Mouse (Mus musculus): Measurements from ENCODE around the gene Ednra.

DNA sequence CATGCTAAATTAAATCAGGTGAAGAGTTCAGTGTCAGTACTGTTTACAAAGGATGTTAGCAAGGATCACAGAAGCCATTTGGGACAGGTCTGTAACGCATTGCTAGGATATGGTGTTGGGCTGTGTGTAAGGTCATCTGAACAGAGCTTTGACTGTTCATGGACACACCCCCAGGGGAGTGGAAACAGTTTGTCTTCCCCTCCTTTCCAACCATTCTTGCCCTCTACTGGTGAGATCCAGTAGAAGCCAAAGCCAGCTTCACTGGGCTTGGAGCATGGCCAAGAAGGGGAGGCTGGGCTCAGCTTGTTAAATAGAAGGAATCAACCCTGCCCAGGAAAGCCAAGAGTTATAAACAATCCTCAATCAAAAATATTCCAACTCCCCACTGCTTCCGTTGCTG lies 106.3 kb downstream of the Ednra start:
- TF ChIP-seq CTCF (conservative IDR thresholded peaks at IDR 0.05; ENCODE audit: insufficient read depth, insufficient read length, low read depth, low read length) (peak; percentile 43), POLR2A (IDR thresholded peaks at IDR 0.05; ENCODE audit: low read depth, low read length) (no peak)

All from kidney, adult 2 months (tissue).